Mouse (Mus musculus) embryonic facial prominence, embryonic 11.5 days (tissue): ENCODE measurements at regions not wholly inside any gene's neighbourhood (a gene's known extent, or its start where the extent isn't known, plus 50 kb on each side); places are given as distances from the start of the nearest gene placed in this dataset.

Experiments used
- ATAC-seq: fragments of 200-750 bp; cut with Nextera tagmentation; replicated peaks from 2 replicates; pipeline ENCODE4 v1.8.0; 2017; ENCODE audit warnings: low read depth; ENCODE audit not compliant: insufficient number of reproducible peaks, low FRiP score, low TSS enrichment
- DNase-seq: peaks from one replicate; pipeline ENCODE4 v3.0.0-alpha.2; 2015; ENCODE audit warnings: low spot score
- H3K27ac ChIP-seq: fragments of 300-500 bp; sonication (generic); replicated peaks from 2 replicates; pipeline ENCODE4 v1.5.1; 2014; ENCODE audit warnings: mild to moderate bottlenecking, low read depth, low read length, control low read depth
- H3K27me3 ChIP-seq: fragments of 300-500 bp; sonication (generic); 2 replicates; pipeline ENCODE4 v1.6.1; 2014; ENCODE audit warnings: mild to moderate bottlenecking, low read length, moderate library complexity, mixed read lengths; ENCODE audit not compliant: control insufficient read depth, insufficient read depth
- H3K36me3 ChIP-seq: fragments of 300-500 bp; sonication (generic); replicated peaks from 2 replicates; pipeline ENCODE4 v1.6.1; 2014; ENCODE audit warnings: low read depth, mild to moderate bottlenecking, low read length, moderate library complexity, mixed read lengths; ENCODE audit not compliant: control insufficient read depth, insufficient read depth
- H3K4me1 ChIP-seq: fragments of 300-500 bp; sonication (generic); 2 replicates; pipeline ENCODE4 v1.6.1; 2014; ENCODE audit warnings: low read length, mixed read lengths; ENCODE audit not compliant: control insufficient read depth, insufficient read depth
- H3K4me2 ChIP-seq: fragments of 300-500 bp; sonication (generic); 2 replicates; pipeline ENCODE4 v1.6.1; 2014; ENCODE audit warnings: low read depth, mild to moderate bottlenecking, control low read depth, low read length, moderate library complexity
- H3K4me3 ChIP-seq: fragments of 300-500 bp; sonication (generic); 2 replicates; pipeline ENCODE4 v1.5.1; 2014; ENCODE audit warnings: low read depth, low read length, control low read depth
- H3K9ac ChIP-seq: fragments of 300-500 bp; sonication (generic); replicated peaks from 2 replicates; pipeline ENCODE4 v1.6.1; 2014; ENCODE audit warnings: mild to moderate bottlenecking, control low read depth, low read length
- H3K9me3 ChIP-seq: fragments of 300-500 bp; sonication (generic); replicated peaks from 2 replicates; pipeline ENCODE4 v1.6.1; 2016; ENCODE audit warnings: mild to moderate bottlenecking, low read length, inconsistent platforms, mixed read lengths; ENCODE audit not compliant: control insufficient read depth
- WGBS: fragments of 180-500 bp; shearing (Covaris S2); extraction: QIAGEN DNeasy Blood & Tissue Kit; methylation state at CpG from one replicate; pipeline ENCODE4 v1.1.7; 2014; 5-methylcytosine and 5-hydroxymethylcytosine counted together

- no peak for ATAC-seq
- WGBS, result 90% methylated on average over 1 of the region's 1 CpGs
Measured at GRCm38 (mm10) chr15:25305801-25306200, 107.8 kb downstream of the Basp1 start.

GRCm38 (mm10) chr15:25303379-25303778, 110.2 kb downstream of the Basp1 start:
- Histone ChIP-seq H3K4me3 (no peak overlapping the region), H3K9ac (no peak overlapping the region), H3K27ac (no peak overlapping the region), H3K9me3 (no peaks in the 10 kb centered on the region), H3K4me1 (no peaks in the 10 kb centered on the region), H3K27me3 (no peaks in the 10 kb centered on the region), H3K36me3 (no peaks in the 10 kb centered on the region), H3K4me2 (no peak overlapping the region)
- no peak for ATAC-seq
- DNase-seq, result no peak
- 77% methylated on average over 3 of the region's 3 CpGs for WGBS

More at GRCm38 (mm10) chr15:25305801-25306200, 107.8 kb downstream of the Basp1 start:
- H3K9me3 ChIP-seq, result no peaks in the 10 kb centered on the region
- no peaks in the 10 kb centered on the region for H3K4me1 ChIP-seq
- no peaks in the 10 kb centered on the region for H3K27me3 ChIP-seq
- no peak overlapping the region for H3K4me3 ChIP-seq
- no peak overlapping the region for H3K4me2 ChIP-seq
- no peak for DNase-seq
- H3K36me3 ChIP-seq, result no peaks in the 10 kb centered on the region
- no peak overlapping the region for H3K9ac ChIP-seq
- no peak overlapping the region for H3K27ac ChIP-seq

- Histone ChIP-seq H3K27ac (no peak overlapping the region), H3K9ac (no peak overlapping the region), H3K4me1 (no peaks in the 10 kb centered on the region), H3K4me3 (no peak overlapping the region), H3K27me3 (no peaks in the 10 kb centered on the region), H3K4me2 (no peak overlapping the region), H3K36me3 (no peaks in the 10 kb centered on the region), H3K9me3 (no peaks in the 10 kb centered on the region)
- 78% methylated on average over 8 of the region's 8 CpGs for whole genome bisulfite sequencing
- ATAC-seq (no peak), DNase-seq (no peak)
Measured at GRCm38 (mm10) chr15:25302671-25303294, 110.8 kb downstream of the Basp1 start.

GRCm38 (mm10) chr15:25301810-25302209, 111.8 kb downstream of the Basp1 start:
- 61% methylated on average over 3 of the region's 3 CpGs for WGBS
- ATAC-seq (no peak), DNase-seq (no peak)
- Histone ChIP-seq H3K4me3 (no peak overlapping the region), H3K27me3 (no peaks in the 10 kb centered on the region), H3K27ac (no peak overlapping the region), H3K9me3 (no peaks in the 10 kb centered on the region), H3K9ac (no peak overlapping the region), H3K4me2 (no peak overlapping the region), H3K36me3 (no peaks in the 10 kb centered on the region), H3K4me1 (no peaks in the 10 kb centered on the region)

- H3K27me3 ChIP-seq, result no peaks in the 10 kb centered on the region
- no peak overlapping the region for H3K4me2 ChIP-seq
- no peaks in the 10 kb centered on the region for H3K4me1 ChIP-seq
- no peak overlapping the region for H3K27ac ChIP-seq
- H3K9ac ChIP-seq, result no peak overlapping the region
- ATAC-seq (no peak), DNase-seq (no peak)
- H3K4me3 ChIP-seq, result no peak overlapping the region
- WGBS, result 78% methylated on average over 5 of the region's 5 CpGs
- no peaks in the 10 kb centered on the region for H3K9me3 ChIP-seq
- H3K36me3 ChIP-seq, result no peaks in the 10 kb centered on the region
Measured at GRCm38 (mm10) chr15:25297278-25297677, 116.3 kb downstream of the Basp1 start.

- ATAC-seq (no peak), DNase-seq (no peak)
- Histone ChIP-seq H3K4me2 (no peak overlapping the region), H3K27ac (no peak overlapping the region), H3K36me3 (no peaks in the 10 kb centered on the region), H3K4me1 (no peaks in the 10 kb centered on the region), H3K9ac (no peak overlapping the region), H3K9me3 (no peaks in the 10 kb centered on the region), H3K27me3 (no peaks in the 10 kb centered on the region), H3K4me3 (no peak overlapping the region)
- 88% methylated on average over 11 of the region's 11 CpGs for WGBS
Measured at GRCm38 (mm10) chr15:25296714-25297113, 116.8 kb downstream of the Basp1 start.

GRCm38 (mm10) chr15:25295753-25296152, 117.8 kb downstream of the Basp1 start:
- Histone ChIP-seq H3K9me3 (no peaks in the 10 kb centered on the region), H3K36me3 (no peaks in the 10 kb centered on the region), H3K9ac (no peak overlapping the region), H3K27me3 (no peaks in the 10 kb centered on the region), H3K27ac (no peak overlapping the region), H3K4me1 (no peaks in the 10 kb centered on the region), H3K4me2 (no peak overlapping the region), H3K4me3 (no peak overlapping the region)
- 93% methylated on average over 6 of the region's 6 CpGs for WGBS
- no peak for DNase-seq
- ATAC-seq, result no peak

GRCm38 (mm10) chr15:25291231-25291691, 122.3 kb downstream of the Basp1 start:
- Histone ChIP-seq H3K9me3 (no peaks in the 10 kb centered on the region), H3K9ac (no peak overlapping the region), H3K4me2 (no peak overlapping the region), H3K27ac (no peak overlapping the region), H3K4me3 (no peak overlapping the region), H3K27me3 (no peaks in the 10 kb centered on the region), H3K4me1 (no peaks in the 10 kb centered on the region), H3K36me3 (no peaks in the 10 kb centered on the region)
- DNase-seq, result no peak
- ATAC-seq, result no peak
- WGBS, result 60% methylated on average over 10 of the region's 10 CpGs
